Mouse (Mus musculus) forebrain, embryonic 11.5 days (tissue): ENCODE results near the gene Prss53. TPM values are rescaled to one million over a fixed set of nuclear protein-coding genes. Genes with fewer than 3 reads are reported as not detected.
"Not testable (repeated sequence)": the region's sequence is repeated elsewhere in the genome, so short reads cannot be mapped to it uniquely, and the experiment has no call there.

Source experiments
- ATAC-seq: fragments of 200-750 bp; cut with Nextera tagmentation; replicated peaks from 2 replicates; pipeline ENCODE4 v1.8.0; 2017; ENCODE audit warnings: moderate TSS enrichment; ENCODE audit not compliant: low FRiP score
- DNase-seq: peaks from one replicate; pipeline ENCODE4 v3.0.0-alpha.2; 2017; ENCODE audit warnings: low spot score
- H3K27ac ChIP-seq: fragments of 300-500 bp; sonication (generic); 2 replicates; pipeline ENCODE4 v1.5.1; 2014; ENCODE audit warnings: low read depth, low read length
- H3K27me3 ChIP-seq: fragments of 300-500 bp; sonication (generic); 2 replicates; pipeline ENCODE4 v1.6.1; 2014; ENCODE audit warnings: mild to moderate bottlenecking, low read length, mixed read lengths; ENCODE audit not compliant: control insufficient read depth, insufficient read depth
- H3K36me3 ChIP-seq: fragments of 300-500 bp; sonication (generic); 2 replicates; pipeline ENCODE4 v1.6.1; 2014; ENCODE audit warnings: mild to moderate bottlenecking, low read length, moderate library complexity, mixed read lengths; ENCODE audit not compliant: control insufficient read depth, insufficient read depth
- H3K4me1 ChIP-seq: fragments of 300-500 bp; sonication (generic); replicated peaks from 2 replicates; pipeline ENCODE4 v1.6.1; 2014; ENCODE audit warnings: low read length, mixed read lengths; ENCODE audit not compliant: control insufficient read depth, insufficient read depth
- H3K4me2 ChIP-seq: fragments of 300-500 bp; sonication (generic); 2 replicates; pipeline ENCODE4 v1.6.1; 2014; ENCODE audit warnings: low read depth, mild to moderate bottlenecking, low read length, moderate library complexity, mixed read lengths; ENCODE audit not compliant: severe bottlenecking
- H3K4me3 ChIP-seq: fragments of 300-500 bp; sonication (generic); 2 replicates; pipeline ENCODE4 v1.5.1; 2014; ENCODE audit warnings: low read depth, low read length
- H3K9ac ChIP-seq: fragments of 300-500 bp; sonication (generic); 2 replicates; pipeline ENCODE4 v1.6.1; 2014; ENCODE audit warnings: low read length
- H3K9me3 ChIP-seq: fragments of 300-500 bp; sonication (generic); 2 replicates; pipeline ENCODE4 v1.6.1; 2016; ENCODE audit warnings: low read length, mixed read lengths; ENCODE audit not compliant: control insufficient read depth
- WGBS: fragments of 180-500 bp; shearing (Covaris S2); extraction: QIAGEN DNeasy Blood & Tissue Kit; methylation state at CpG from one replicate; pipeline ENCODE4 v1.1.7; 2014; 5-methylcytosine and 5-hydroxymethylcytosine counted together
- polyA plus RNA-seq: library from polyadenylated mRNA; unstranded; fragments of >200 nt; fragmentation: Nextera tagmentation; extraction: Ambion mirVana; gene quantifications from 2 replicates; pipeline ENCODE4 v1.2.1, GENCODE M21; 2014

The Prss53 gene
- polyA plus RNA-seq, 1 experiment from 2014 or later = 0.56 TPM

GRCm38 (mm10) chr7:127837878-127838277 lies 52.9 kb downstream of the Prss53 start:
- DNase-seq, H3K9ac ChIP-seq, H3K27ac ChIP-seq, H3K4me2 ChIP-seq, H3K27me3 ChIP-seq, H3K36me3 ChIP-seq, H3K4me3 ChIP-seq, ATAC-seq, H3K4me1 ChIP-seq, H3K9me3 ChIP-seq: not testable (repeated sequence)
- WGBS = 72% methylated on average over 4 of the region's 4 CpGs

GRCm38 (mm10) chr7:127837473-127837872 lies 53.3 kb downstream of the Prss53 start:
- WGBS = 88% methylated on average over 5 of the region's 5 CpGs
- H3K27ac ChIP-seq = no peak overlapping the region
- ATAC-seq (no peak), DNase-seq (no peak)
- H3K9me3 ChIP-seq = no peaks in the 10 kb centered on the region
- no peak overlapping the region for H3K9ac ChIP-seq
- H3K27me3 ChIP-seq = no peaks in the 10 kb centered on the region
- H3K4me3 ChIP-seq = no peak overlapping the region
- H3K4me1 ChIP-seq = peaks cover 6% of the 10 kb centered on the region; the same call in 1 of the 2 replicates
- no peak overlapping the region for H3K4me2 ChIP-seq
- no peaks in the 10 kb centered on the region for H3K36me3 ChIP-seq

Other genes starting within 250 kb of the Prss53 start
- 59.5 and 65.8 TPM in 2 replicates for gene Bcl7c, start 182.0 kb downstream of the Prss53 start, polyA plus RNA-seq
- 7.2 and 9.5 TPM in 2 replicates for gene Ctf1, start 178.2 kb downstream of the Prss53 start, polyA plus RNA-seq
- 0.63 TPM in 1 of 2 replicates, not detected in the other for gene Ctf2, start 158.8 kb downstream of the Prss53 start, polyA plus RNA-seq
- 7.9 and 9.7 TPM in 2 replicates for gene Fbxl19, start 146.4 kb downstream of the Prss53 start, polyA plus RNA-seq
- gene Orai3, start 121.2 kb downstream of the Prss53 start, polyA plus RNA-seq = 6.6 and 7.1 TPM in 2 replicates
- 28.8 and 30.7 TPM in 2 replicates for gene Setd1a, start 114.3 kb downstream of the Prss53 start, polyA plus RNA-seq
- not detected in 2 replicates for gene Gm49388, start 105.4 kb downstream of the Prss53 start, polyA plus RNA-seq
- 6.5 and 7.9 TPM in 2 replicates for gene Hsd3b7, start 90.4 kb downstream of the Prss53 start, polyA plus RNA-seq
- 10.1 and 13.2 TPM in 2 replicates for gene Stx4a, start 66.7 kb downstream of the Prss53 start, polyA plus RNA-seq
- 11.1 and 13.0 TPM in 2 replicates for gene Stx1b, start 66.4 kb downstream of the Prss53 start, polyA plus RNA-seq
- gene Zfp646, start 14.7 kb downstream of the Prss53 start, polyA plus RNA-seq = 26.2 and 26.8 TPM in 2 replicates
- 32.6 and 32.9 TPM in 2 replicates for gene Zfp668, start 14.1 kb downstream of the Prss53 start, polyA plus RNA-seq
- not detected in 2 replicates for gene Gm21974, start 4.5 kb upstream of the Prss53 start, polyA plus RNA-seq
- 47.8 and 48.9 TPM in 2 replicates for gene Vkorc1, start 4.6 kb upstream of the Prss53 start, polyA plus RNA-seq
- gene Bckdk, start 13.1 kb upstream of the Prss53 start, polyA plus RNA-seq = 102 and 139 TPM in 2 replicates
- gene Kat8, start 21.5 kb upstream of the Prss53 start, polyA plus RNA-seq = 55.9 and 58.3 TPM in 2 replicates
- 1.8 and 3.1 TPM in 2 replicates for gene Prss8, start 39.1 kb upstream of the Prss53 start, polyA plus RNA-seq
- gene Prss36, start 55.8 kb upstream of the Prss53 start, polyA plus RNA-seq = 10.4 and 10.7 TPM in 2 replicates
- gene Fus, start 76.5 kb upstream of the Prss53 start, polyA plus RNA-seq = 44.7 and 62.6 TPM in 2 replicates
- gene Pycard, start 102.9 kb upstream of the Prss53 start, polyA plus RNA-seq = 4.2 and 7.0 TPM in 2 replicates
- not detected in 2 replicates for gene Trim72, start 113.0 kb upstream of the Prss53 start, polyA plus RNA-seq
- gene Itgam, start 171.7 kb upstream of the Prss53 start, polyA plus RNA-seq = 0.40 and 0.57 TPM in 2 replicates
- not detected in 2 replicates for gene Gm49368, start 171.7 kb upstream of the Prss53 start, polyA plus RNA-seq
- not detected in 2 replicates for gene Itgax, start 238.6 kb upstream of the Prss53 start, polyA plus RNA-seq